Mouse (Mus musculus): ENCODE measurements around the gene Col8a2. TPM values are rescaled to one million over a fixed set of nuclear protein-coding genes. Genes with fewer than 3 reads are reported as not detected.

Col8a2 gene
- polyA plus RNA-seq, 1 experiment from 2014 or later: 4.6 TPM

DNA sequence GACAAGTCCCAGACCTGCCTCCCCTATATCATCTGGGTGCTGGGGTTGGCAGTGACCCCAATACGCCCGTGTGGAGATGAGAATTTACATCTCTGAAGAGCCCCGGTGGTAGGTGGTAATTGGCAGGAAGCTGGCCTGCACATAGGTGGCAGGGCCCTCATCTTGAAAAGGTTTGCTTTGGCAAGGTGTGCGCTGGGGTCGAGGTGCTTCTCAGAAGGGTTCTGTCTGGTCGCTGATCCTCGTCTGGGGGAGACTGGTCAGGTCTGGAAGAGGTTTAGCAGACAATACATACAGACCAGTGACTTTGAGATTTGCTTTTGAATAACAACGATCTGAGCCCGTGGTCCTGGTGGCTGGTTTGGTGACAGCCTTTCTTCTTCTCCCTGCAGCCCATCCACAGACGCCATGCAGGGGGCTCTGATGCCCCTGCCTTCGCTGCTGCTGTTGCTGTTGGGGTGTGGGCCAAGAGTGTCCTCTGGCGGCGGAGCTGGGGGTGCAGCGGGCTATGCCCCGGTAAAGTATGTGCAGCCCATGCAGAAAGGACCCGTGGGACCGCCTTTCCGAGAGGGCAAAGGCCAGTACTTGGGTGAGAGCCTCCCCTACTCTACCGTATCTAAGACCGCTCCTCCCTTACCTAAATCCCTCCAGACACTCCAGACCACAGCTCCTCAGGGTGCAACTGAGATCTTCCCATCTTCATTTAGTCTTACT lies 22.8 kb downstream of the Col8a2 start:
- Histone ChIP-seq H3K27ac (ENCODE audit: low read length) (no peak overlapping the region), H3K9ac (ENCODE audit: low read length) (peak overlapping the region; percentile 38; the same call in 1 of the 2 replicates), H3K4me2 (ENCODE audit: low read depth, low read length) (peak overlapping the region; percentile 44), H3K4me3 (ENCODE audit: low read length) (no peak overlapping the region), H3K27me3 (ENCODE audit: control insufficient read depth, insufficient read depth, low read depth, low read length) (no peaks in the 10 kb centered on the region), H3K9me3 (ENCODE audit: control insufficient read depth, low read length) (peaks cover 2% of the 10 kb centered on the region; the same call in 1 of the 2 replicates), H3K36me3 (ENCODE audit: control insufficient read depth, insufficient read depth, low read length) (no peaks in the 10 kb centered on the region), H3K4me1 (replicated peaks; ENCODE audit: control insufficient read depth, insufficient read depth, low read length) (peaks cover 3% of the 10 kb centered on the region; the same call in 1 of the 2 replicates)
- peak; percentile 46 for ATAC-seq (ENCODE audit: low read depth)
- WGBS: 16% methylated on average over 20 of the region's 20 CpGs

DNA sequence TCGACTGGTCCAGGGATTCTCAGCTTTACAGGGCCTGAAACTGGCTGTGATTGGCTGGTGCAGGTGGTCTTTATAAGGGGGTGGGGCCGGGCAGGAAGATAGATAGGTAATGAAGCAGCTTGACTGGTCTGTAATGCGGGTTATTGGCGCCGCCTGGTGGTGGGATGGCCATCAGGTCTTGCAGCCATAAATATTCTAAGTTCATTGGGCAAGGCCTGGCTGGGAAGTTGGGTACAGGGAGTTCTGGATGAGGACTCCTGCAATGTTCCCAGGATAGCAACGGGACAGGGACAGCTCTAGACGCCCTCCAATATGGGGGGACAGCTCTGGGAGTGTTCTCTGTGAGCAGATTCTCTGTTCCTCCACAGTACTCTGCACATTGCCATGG lies 23.3 kb downstream of the Col8a2 start:
- peaks cover 2% of the 10 kb centered on the region; the same call in 1 of the 2 replicates for H3K9me3 ChIP-seq (ENCODE audit: control insufficient read depth, low read length)
- H3K27me3 ChIP-seq (ENCODE audit: control insufficient read depth, insufficient read depth, low read depth, low read length): no peaks in the 10 kb centered on the region
- H3K4me2 ChIP-seq (ENCODE audit: low read depth, low read length): peak overlapping the region; percentile 44
- ATAC-seq (ENCODE audit: low read depth): peak; percentile 65
- WGBS: 1% methylated on average over 7 of the region's 7 CpGs
- no peak overlapping the region for H3K27ac ChIP-seq (ENCODE audit: low read length)
- no peaks in the 10 kb centered on the region for H3K36me3 ChIP-seq (ENCODE audit: control insufficient read depth, insufficient read depth, low read length)
- H3K4me3 ChIP-seq (ENCODE audit: low read length): no peak overlapping the region
- H3K9ac ChIP-seq (ENCODE audit: low read length): peak overlapping the region; percentile 38; the same call in 1 of the 2 replicates
- peaks cover 3% of the 10 kb centered on the region; the same call in 1 of the 2 replicates for H3K4me1 ChIP-seq (replicated peaks; ENCODE audit: control insufficient read depth, insufficient read depth, low read length)

DNA sequence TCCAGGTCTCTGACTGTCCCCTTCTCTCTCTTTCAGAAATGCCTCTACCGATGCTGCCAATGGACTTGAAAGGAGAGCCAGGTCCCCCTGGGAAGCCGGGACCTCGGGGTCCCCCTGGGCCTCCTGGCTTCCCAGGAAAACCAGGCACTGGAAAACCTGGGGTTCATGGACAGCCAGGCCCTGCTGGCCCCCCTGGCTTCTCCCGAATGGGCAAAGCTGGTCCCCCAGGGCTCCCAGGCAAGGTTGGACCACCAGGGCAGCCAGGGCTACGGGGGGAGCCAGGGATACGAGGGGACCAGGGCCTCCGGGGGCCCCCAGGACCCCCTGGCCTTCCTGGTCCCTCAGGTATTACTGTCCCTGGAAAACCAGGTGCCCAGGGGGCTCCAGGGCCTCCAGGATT lies 23.8 kb downstream of the Col8a2 start:
- no peak for ATAC-seq (ENCODE audit: low read depth)
- peaks cover 2% of the 10 kb centered on the region; the same call in 1 of the 2 replicates for H3K9me3 ChIP-seq (ENCODE audit: control insufficient read depth, low read length)
- H3K4me2 ChIP-seq (ENCODE audit: low read depth, low read length): no peak overlapping the region
- WGBS: 76% methylated on average over 7 of the region's 7 CpGs
- H3K36me3 ChIP-seq (ENCODE audit: control insufficient read depth, insufficient read depth, low read length): no peaks in the 10 kb centered on the region
- H3K27ac ChIP-seq (ENCODE audit: low read length): no peak overlapping the region
- no peaks in the 10 kb centered on the region for H3K27me3 ChIP-seq (ENCODE audit: control insufficient read depth, insufficient read depth, low read depth, low read length)
- no peak overlapping the region for H3K9ac ChIP-seq (ENCODE audit: low read length)
- no peak overlapping the region for H3K4me3 ChIP-seq (ENCODE audit: low read length)
- peaks cover 3% of the 10 kb centered on the region; the same call in 1 of the 2 replicates for H3K4me1 ChIP-seq (replicated peaks; ENCODE audit: control insufficient read depth, insufficient read depth, low read length)

DNA sequence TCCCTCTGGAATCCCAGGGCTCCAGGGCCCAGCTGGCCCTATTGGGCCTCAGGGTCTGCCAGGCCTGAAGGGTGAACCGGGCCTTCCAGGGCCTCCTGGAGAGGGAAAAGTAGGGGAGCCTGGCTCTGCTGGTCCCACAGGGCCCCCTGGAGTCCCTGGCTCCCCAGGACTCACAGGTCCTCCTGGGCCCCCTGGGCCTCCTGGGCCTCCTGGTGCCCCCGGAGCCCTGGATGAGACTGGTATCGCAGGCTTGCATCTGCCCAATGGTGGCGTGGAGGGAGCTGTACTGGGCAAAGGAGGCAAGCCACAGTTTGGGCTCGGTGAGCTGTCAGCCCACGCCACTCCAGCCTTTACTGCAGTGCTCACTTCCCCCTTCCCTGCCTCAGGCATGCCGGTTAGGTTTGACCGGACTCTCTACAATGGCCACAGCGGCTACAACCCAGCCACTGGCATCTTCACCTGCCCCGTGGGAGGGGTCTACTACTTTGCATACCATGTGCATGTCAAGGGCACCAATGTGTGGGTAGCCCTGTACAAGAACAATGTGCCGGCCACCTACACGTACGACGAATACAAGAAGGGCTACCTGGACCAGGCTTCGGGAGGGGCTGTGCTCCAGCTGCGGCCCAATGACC lies 25.1 kb downstream of the Col8a2 start:
- Histone ChIP-seq H3K36me3 (ENCODE audit: control insufficient read depth, insufficient read depth, low read length) (peaks cover 13% of the 10 kb centered on the region), H3K4me2 (ENCODE audit: low read depth, low read length) (no peak overlapping the region), H3K4me3 (ENCODE audit: low read length) (no peak overlapping the region), H3K27ac (ENCODE audit: low read length) (no peak overlapping the region), H3K9ac (ENCODE audit: low read length) (no peak overlapping the region), H3K9me3 (ENCODE audit: control insufficient read depth, low read length) (no peaks in the 10 kb centered on the region), H3K27me3 (ENCODE audit: control insufficient read depth, insufficient read depth, low read depth, low read length) (no peaks in the 10 kb centered on the region), H3K4me1 (replicated peaks; ENCODE audit: control insufficient read depth, insufficient read depth, low read length) (peaks cover 3% of the 10 kb centered on the region; the same call in 1 of the 2 replicates)
- WGBS: 90% methylated on average over 16 of the region's 16 CpGs
- no peak for ATAC-seq (ENCODE audit: low read depth)

GRCm38 (mm10) chr4:126313202-126313601 lies 26.6 kb downstream of the Col8a2 start:
- peaks cover 3% of the 10 kb centered on the region; the same call in 1 of the 2 replicates for H3K4me1 ChIP-seq (replicated peaks; ENCODE audit: control insufficient read depth, insufficient read depth, low read length)
- no peaks in the 10 kb centered on the region for H3K9me3 ChIP-seq (ENCODE audit: control insufficient read depth, low read length)
- no peaks in the 10 kb centered on the region for H3K27me3 ChIP-seq (ENCODE audit: control insufficient read depth, insufficient read depth, low read depth, low read length)
- H3K36me3 ChIP-seq (ENCODE audit: control insufficient read depth, insufficient read depth, low read length): peaks cover 28% of the 10 kb centered on the region
- no peak overlapping the region for H3K4me3 ChIP-seq (ENCODE audit: low read length)
- 45% methylated on average over 5 of the region's 5 CpGs for WGBS
- no peak overlapping the region for H3K9ac ChIP-seq (ENCODE audit: low read length)
- no peak; the same call in 1 of the 2 replicates for ATAC-seq (ENCODE audit: low read depth)
- no peak overlapping the region for H3K4me2 ChIP-seq (ENCODE audit: low read depth, low read length)
- H3K27ac ChIP-seq (ENCODE audit: low read length): no peak overlapping the region

DNA sequence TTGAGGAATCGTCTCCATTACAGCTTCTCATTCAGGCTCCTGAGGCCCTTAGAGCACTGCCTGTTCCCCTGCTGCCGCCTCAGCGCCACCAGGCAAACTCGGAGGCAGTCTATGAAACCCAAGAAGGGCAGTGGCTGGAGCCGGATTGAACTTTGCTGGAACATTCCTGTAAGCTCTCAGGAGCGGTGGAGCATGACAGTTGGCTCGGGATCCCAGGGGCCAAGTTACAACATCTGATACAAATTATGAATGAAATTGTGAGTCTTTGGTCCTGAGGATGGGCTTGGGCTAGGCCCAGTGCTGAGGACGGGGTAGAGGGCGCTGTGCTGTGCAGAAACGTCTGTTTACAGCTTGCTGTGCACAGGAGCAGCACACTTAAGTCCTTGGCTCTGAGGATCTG lies 27.8 kb downstream of the Col8a2 start:
- no peak for ATAC-seq (ENCODE audit: low read depth)
- Histone ChIP-seq H3K36me3 (ENCODE audit: control insufficient read depth, insufficient read depth, low read length) (peaks cover 30% of the 10 kb centered on the region), H3K27ac (ENCODE audit: low read length) (no peak overlapping the region), H3K4me1 (replicated peaks; ENCODE audit: control insufficient read depth, insufficient read depth, low read length) (peaks cover 3% of the 10 kb centered on the region; the same call in 1 of the 2 replicates), H3K4me2 (ENCODE audit: low read depth, low read length) (no peak overlapping the region), H3K9me3 (ENCODE audit: control insufficient read depth, low read length) (no peaks in the 10 kb centered on the region), H3K27me3 (ENCODE audit: control insufficient read depth, insufficient read depth, low read depth, low read length) (no peaks in the 10 kb centered on the region), H3K4me3 (ENCODE audit: low read length) (no peak overlapping the region), H3K9ac (ENCODE audit: low read length) (no peak overlapping the region)
- 56% methylated on average over 10 of the region's 10 CpGs for WGBS

DNA sequence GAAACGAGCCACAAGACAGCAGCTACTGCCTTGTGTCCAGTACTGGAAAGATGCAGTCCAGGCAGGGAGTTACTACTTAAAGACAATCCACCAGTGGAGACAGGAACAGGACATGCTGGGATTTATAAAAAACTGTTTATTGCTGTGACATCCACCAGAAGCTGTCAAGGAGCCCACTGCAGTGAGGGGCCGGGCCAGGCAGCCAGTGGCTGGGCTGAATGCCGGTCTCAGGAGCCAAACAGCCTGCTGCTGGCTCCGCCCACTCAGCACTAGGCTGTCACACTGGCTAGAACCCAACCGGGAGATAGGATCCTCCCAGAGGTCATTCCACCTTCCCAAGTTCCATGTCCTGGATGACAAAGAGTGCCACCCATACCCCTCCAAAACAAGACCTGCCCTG lies 29.3 kb downstream of the Col8a2 start:
- no peak overlapping the region for H3K4me3 ChIP-seq (ENCODE audit: low read length)
- no peaks in the 10 kb centered on the region for H3K9me3 ChIP-seq (ENCODE audit: control insufficient read depth, low read length)
- WGBS: 32% methylated on average over 5 of the region's 5 CpGs
- no peak overlapping the region for H3K9ac ChIP-seq (ENCODE audit: low read length)
- ATAC-seq (ENCODE audit: low read depth): peak; percentile 43; the same call in 1 of the 2 replicates
- H3K4me1 ChIP-seq (replicated peaks; ENCODE audit: control insufficient read depth, insufficient read depth, low read length): peaks cover 7% of the 10 kb centered on the region
- no peak overlapping the region for H3K4me2 ChIP-seq (ENCODE audit: low read depth, low read length)
- H3K27me3 ChIP-seq (ENCODE audit: control insufficient read depth, insufficient read depth, low read depth, low read length): no peaks in the 10 kb centered on the region
- H3K27ac ChIP-seq (ENCODE audit: low read length): no peak overlapping the region
- H3K36me3 ChIP-seq (ENCODE audit: control insufficient read depth, insufficient read depth, low read length): peaks cover 30% of the 10 kb centered on the region

DNA sequence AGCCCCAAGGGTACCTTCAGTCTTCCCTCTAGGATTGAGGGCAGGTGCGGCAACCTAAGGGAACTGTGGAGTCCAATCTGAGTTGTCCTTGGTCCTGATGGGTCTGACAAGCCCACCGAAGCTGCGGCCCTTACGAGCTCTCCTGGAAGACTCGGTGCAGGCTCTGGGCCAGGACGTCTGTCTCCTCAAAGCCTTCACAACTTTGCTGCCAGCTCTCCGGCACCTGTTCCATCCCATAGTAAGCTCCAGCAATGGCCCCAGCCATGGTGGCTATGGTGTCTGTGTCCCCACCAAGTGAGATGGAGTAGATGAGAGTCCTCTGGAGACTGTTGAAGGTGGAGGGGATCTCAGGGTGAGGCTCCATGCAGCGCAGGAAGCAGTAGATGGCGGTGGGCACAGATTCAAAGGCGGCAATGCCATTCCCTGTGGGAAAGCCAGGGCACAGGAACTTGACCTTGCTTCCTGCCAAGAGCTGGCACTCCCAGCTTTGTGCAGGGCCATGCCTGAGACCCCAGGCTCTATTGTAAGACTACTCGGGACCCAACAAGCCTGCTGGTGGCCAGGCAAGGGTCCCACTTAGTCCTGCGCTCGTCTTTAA lies 29.9 kb downstream of the Col8a2 start:
- no peak overlapping the region for H3K4me2 ChIP-seq (ENCODE audit: low read depth, low read length)
- H3K36me3 ChIP-seq (ENCODE audit: control insufficient read depth, insufficient read depth, low read length): peaks cover 30% of the 10 kb centered on the region
- H3K4me1 ChIP-seq (replicated peaks; ENCODE audit: control insufficient read depth, insufficient read depth, low read length): peaks cover 7% of the 10 kb centered on the region
- no peaks in the 10 kb centered on the region for H3K27me3 ChIP-seq (ENCODE audit: control insufficient read depth, insufficient read depth, low read depth, low read length)
- no peak overlapping the region for H3K9ac ChIP-seq (ENCODE audit: low read length)
- no peak overlapping the region for H3K27ac ChIP-seq (ENCODE audit: low read length)
- no peaks in the 10 kb centered on the region for H3K9me3 ChIP-seq (ENCODE audit: control insufficient read depth, low read length)
- WGBS: 89% methylated on average over 13 of the region's 13 CpGs
- no peak overlapping the region for H3K4me3 ChIP-seq (ENCODE audit: low read length)
- no peak for ATAC-seq (ENCODE audit: low read depth)

DNA sequence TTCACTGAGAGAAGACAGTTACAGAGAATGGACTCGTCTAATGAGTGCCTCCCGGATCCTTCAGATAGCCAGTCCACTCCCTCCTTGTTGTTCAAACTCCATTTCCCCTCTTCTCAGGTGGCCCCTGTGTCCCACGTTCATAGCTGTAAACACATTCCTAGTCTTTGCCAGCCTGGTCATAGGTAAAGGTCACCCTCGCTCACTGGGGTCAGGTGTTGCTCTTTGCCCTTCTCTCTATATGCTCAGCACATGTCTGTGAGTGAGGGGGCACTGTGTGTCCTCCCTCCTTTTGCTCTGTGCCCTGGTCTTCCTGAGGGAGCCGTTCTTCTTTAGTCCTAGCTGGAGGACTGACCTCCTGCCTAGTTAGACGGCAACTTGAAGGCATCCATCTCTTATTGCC lies 33.2 kb downstream of the Col8a2 start:
- Histone ChIP-seq H3K4me1 (replicated peaks; ENCODE audit: control insufficient read depth, insufficient read depth, low read length) (peaks cover 8% of the 10 kb centered on the region), H3K27me3 (ENCODE audit: control insufficient read depth, insufficient read depth, low read depth, low read length) (peaks cover 3% of the 10 kb centered on the region; the same call in 1 of the 2 replicates), H3K36me3 (ENCODE audit: control insufficient read depth, insufficient read depth, low read length) (peaks cover 30% of the 10 kb centered on the region), H3K9me3 (ENCODE audit: control insufficient read depth, low read length) (no peaks in the 10 kb centered on the region), H3K9ac (ENCODE audit: low read length) (no peak overlapping the region), H3K27ac (ENCODE audit: low read length) (no peak overlapping the region), H3K4me2 (ENCODE audit: low read depth, low read length) (no peak overlapping the region), H3K4me3 (ENCODE audit: low read length) (no peak overlapping the region)
- WGBS: 84% methylated on average over 6 of the region's 6 CpGs
- ATAC-seq (ENCODE audit: low read depth): no peak

Data from lung, embryonic 16.5 days (tissue).